Mouse (Mus musculus): ENCODE measurements around the gene Epb41l2. TPM values are rescaled to one million over a fixed set of nuclear protein-coding genes. Genes with fewer than 3 reads are reported as not detected.

Gene Epb41l2
- total and polyA plus RNA-seq, 2 experiments from 2014 or later = 21.6 to 50.1 TPM

GRCm38 (mm10) chr10:25415188-25415717, 55.7 kb downstream of the Epb41l2 start:
- TF ChIP-seq CTCF (IDR thresholded peaks at IDR 0.05; ENCODE audit: low read depth) = peak; percentile 61
- no peak for TF ChIP-seq EP300 (IDR thresholded peaks at IDR 0.05; ENCODE audit: low read depth)
- Histone ChIP-seq H3K4me3 (ENCODE audit: low read depth, low read length) (no peak overlapping the region), H3K4me2 (ENCODE audit: low read depth, low read length) (no peak overlapping the region), H3K36me3 (replicated peaks; ENCODE audit: control insufficient read depth, insufficient read depth, low read length) (no peaks in the 10 kb centered on the region), H3K27ac (ENCODE audit: low read depth) (no peak overlapping the region), H3K9ac (replicated peaks; ENCODE audit: low read depth, low read length) (no peak overlapping the region), H3K9me3 (replicated peaks; ENCODE audit: control insufficient read depth, low read length) (no peaks in the 10 kb centered on the region), H3K27me3 (ENCODE audit: control insufficient read depth, insufficient read depth, low read length) (no peaks in the 10 kb centered on the region), H3K4me1 (ENCODE audit: control insufficient read depth, insufficient read depth) (peaks cover 9% of the 10 kb centered on the region; the same call in 1 of the 2 replicates)
- WGBS = 78% methylated on average over 7 of the region's 7 CpGs
- ATAC-seq (ENCODE audit: insufficient read depth, low read depth) (0 out of 2 replicates have a peak, but pooled peaks have one; percentile 24), DNase-seq (ENCODE audit: low spot score) (no peak)

- no peak for DNase-seq (ENCODE audit: low spot score)
- no peaks in the 10 kb centered on the region for H3K9me3 ChIP-seq (replicated peaks; ENCODE audit: control insufficient read depth, low read length)
- no peak overlapping the region for H3K9ac ChIP-seq (replicated peaks; ENCODE audit: low read depth, low read length)
- no peak for ATAC-seq (ENCODE audit: insufficient read depth, low read depth)
- 75% methylated on average over 5 of the region's 5 CpGs for WGBS
- TF ChIP-seq EP300 (IDR thresholded peaks at IDR 0.05; ENCODE audit: low read depth) = no peak
- no peak for TF ChIP-seq CTCF (IDR thresholded peaks at IDR 0.05; ENCODE audit: low read depth)
- H3K27ac ChIP-seq (ENCODE audit: low read depth) = no peak overlapping the region
- H3K4me2 ChIP-seq (ENCODE audit: low read depth, low read length) = no peak overlapping the region
- H3K4me1 ChIP-seq (ENCODE audit: control insufficient read depth, insufficient read depth) = peaks cover 4% of the 10 kb centered on the region; the same call in 1 of the 2 replicates
- H3K4me3 ChIP-seq (ENCODE audit: low read depth, low read length) = no peak overlapping the region
- H3K27me3 ChIP-seq (ENCODE audit: control insufficient read depth, insufficient read depth, low read length) = no peaks in the 10 kb centered on the region
- H3K36me3 ChIP-seq (replicated peaks; ENCODE audit: control insufficient read depth, insufficient read depth, low read length) = no peaks in the 10 kb centered on the region
Observed at GRCm38 (mm10) chr10:25416696-25417095, 57.1 kb downstream of the Epb41l2 start.

- H3K27me3 ChIP-seq (ENCODE audit: control insufficient read depth, insufficient read depth, low read length) = no peaks in the 10 kb centered on the region
- no peak overlapping the region for H3K9ac ChIP-seq (replicated peaks; ENCODE audit: low read depth, low read length)
- DNase-seq (ENCODE audit: low spot score) = peak; percentile 33
- H3K4me1 ChIP-seq (ENCODE audit: control insufficient read depth, insufficient read depth) = peaks cover 28% of the 10 kb centered on the region
- no peak overlapping the region for H3K4me2 ChIP-seq (ENCODE audit: low read depth, low read length)
- peak overlapping the region; percentile 72 for H3K27ac ChIP-seq (ENCODE audit: low read depth)
- no peaks in the 10 kb centered on the region for H3K9me3 ChIP-seq (replicated peaks; ENCODE audit: control insufficient read depth, low read length)
- TF ChIP-seq EP300 (IDR thresholded peaks at IDR 0.05; ENCODE audit: low read depth) (no peak), CTCF (IDR thresholded peaks at IDR 0.05; ENCODE audit: low read depth) (no peak)
- no peak overlapping the region for H3K4me3 ChIP-seq (ENCODE audit: low read depth, low read length)
- no peaks in the 10 kb centered on the region for H3K36me3 ChIP-seq (replicated peaks; ENCODE audit: control insufficient read depth, insufficient read depth, low read length)
- ATAC-seq (ENCODE audit: insufficient read depth, low read depth) = no peak
- 6% methylated on average over 1 of the region's 1 CpGs for WGBS
Observed at GRCm38 (mm10) chr10:25426058-25426457, 66.5 kb downstream of the Epb41l2 start.

GRCm38 (mm10) chr10:25426814-25427213, 67.2 kb downstream of the Epb41l2 start:
- ATAC-seq (ENCODE audit: insufficient read depth, low read depth) = peak; percentile 37
- Histone ChIP-seq H3K27ac (ENCODE audit: low read depth) (peak overlapping the region; percentile 72), H3K4me3 (ENCODE audit: low read depth, low read length) (no peak overlapping the region), H3K4me1 (ENCODE audit: control insufficient read depth, insufficient read depth) (peaks cover 30% of the 10 kb centered on the region), H3K9ac (replicated peaks; ENCODE audit: low read depth, low read length) (no peak overlapping the region), H3K36me3 (replicated peaks; ENCODE audit: control insufficient read depth, insufficient read depth, low read length) (no peaks in the 10 kb centered on the region), H3K27me3 (ENCODE audit: control insufficient read depth, insufficient read depth, low read length) (no peaks in the 10 kb centered on the region), H3K4me2 (ENCODE audit: low read depth, low read length) (peak overlapping the region; percentile 26; the same call in 1 of the 2 replicates), H3K9me3 (replicated peaks; ENCODE audit: control insufficient read depth, low read length) (no peaks in the 10 kb centered on the region)
- WGBS = 25% methylated on average over 4 of the region's 4 CpGs
- DNase-seq (ENCODE audit: low spot score) = peak; percentile 34
- TF ChIP-seq EP300 (IDR thresholded peaks at IDR 0.05; ENCODE audit: low read depth) (no peak), CTCF (IDR thresholded peaks at IDR 0.05; ENCODE audit: low read depth) (no peak)

- H3K4me3 ChIP-seq (ENCODE audit: low read depth, low read length) = no peak overlapping the region
- peak overlapping the region; percentile 72 for H3K27ac ChIP-seq (ENCODE audit: low read depth)
- TF ChIP-seq EP300 (IDR thresholded peaks at IDR 0.05; ENCODE audit: low read depth) (no peak), CTCF (IDR thresholded peaks at IDR 0.05; ENCODE audit: low read depth) (no peak)
- DNase-seq (ENCODE audit: low spot score) = peak; percentile 81
- H3K4me2 ChIP-seq (ENCODE audit: low read depth, low read length) = peak overlapping the region; percentile 26
- no peaks in the 10 kb centered on the region for H3K36me3 ChIP-seq (replicated peaks; ENCODE audit: control insufficient read depth, insufficient read depth, low read length)
- peaks cover 37% of the 10 kb centered on the region for H3K4me1 ChIP-seq (ENCODE audit: control insufficient read depth, insufficient read depth)
- H3K27me3 ChIP-seq (ENCODE audit: control insufficient read depth, insufficient read depth, low read length) = no peaks in the 10 kb centered on the region
- H3K9ac ChIP-seq (replicated peaks; ENCODE audit: low read depth, low read length) = no peak overlapping the region
- ATAC-seq (ENCODE audit: insufficient read depth, low read depth) = peak; percentile 70
- WGBS = 8% methylated on average over 7 of the region's 7 CpGs
- no peaks in the 10 kb centered on the region for H3K9me3 ChIP-seq (replicated peaks; ENCODE audit: control insufficient read depth, low read length)
Observed at GRCm38 (mm10) chr10:25427523-25427922, 67.9 kb downstream of the Epb41l2 start.

GRCm38 (mm10) chr10:25428658-25429057, 69.1 kb downstream of the Epb41l2 start:
- Histone ChIP-seq H3K36me3 (replicated peaks; ENCODE audit: control insufficient read depth, insufficient read depth, low read length) (no peaks in the 10 kb centered on the region), H3K4me1 (ENCODE audit: control insufficient read depth, insufficient read depth) (peaks cover 48% of the 10 kb centered on the region), H3K9me3 (replicated peaks; ENCODE audit: control insufficient read depth, low read length) (no peaks in the 10 kb centered on the region), H3K9ac (replicated peaks; ENCODE audit: low read depth, low read length) (no peak overlapping the region), H3K4me2 (ENCODE audit: low read depth, low read length) (no peak overlapping the region), H3K27ac (ENCODE audit: low read depth) (no peak overlapping the region), H3K4me3 (ENCODE audit: low read depth, low read length) (no peak overlapping the region), H3K27me3 (ENCODE audit: control insufficient read depth, insufficient read depth, low read length) (no peaks in the 10 kb centered on the region)
- TF ChIP-seq CTCF (IDR thresholded peaks at IDR 0.05; ENCODE audit: low read depth) (no peak), EP300 (IDR thresholded peaks at IDR 0.05; ENCODE audit: low read depth) (no peak)
- DNase-seq (ENCODE audit: low spot score) = no peak
- ATAC-seq (ENCODE audit: insufficient read depth, low read depth) = no peak
- WGBS = 90% methylated on average over 5 of the region's 5 CpGs
